Mouse (Mus musculus) frontal cortex, adult (tissue): Measurements from ENCODE around the gene Cntd1.
A peak's percentile ranks its signal among the peaks of the same experiment; 100 is the strongest.
"Not testable (repeated sequence)": the region's sequence is repeated elsewhere in the genome, so short reads cannot be mapped to it uniquely, and the experiment has no call there.

Experiments used
- ATAC-seq: cut with Nextera tagmentation; 2 replicates; pipeline ENCODE4 v1.9.2; 2017; ENCODE audit warnings: mild to moderate bottlenecking, moderate library complexity, mixed read lengths; ENCODE audit not compliant: low TSS enrichment

Gene Cntd1

DNA sequence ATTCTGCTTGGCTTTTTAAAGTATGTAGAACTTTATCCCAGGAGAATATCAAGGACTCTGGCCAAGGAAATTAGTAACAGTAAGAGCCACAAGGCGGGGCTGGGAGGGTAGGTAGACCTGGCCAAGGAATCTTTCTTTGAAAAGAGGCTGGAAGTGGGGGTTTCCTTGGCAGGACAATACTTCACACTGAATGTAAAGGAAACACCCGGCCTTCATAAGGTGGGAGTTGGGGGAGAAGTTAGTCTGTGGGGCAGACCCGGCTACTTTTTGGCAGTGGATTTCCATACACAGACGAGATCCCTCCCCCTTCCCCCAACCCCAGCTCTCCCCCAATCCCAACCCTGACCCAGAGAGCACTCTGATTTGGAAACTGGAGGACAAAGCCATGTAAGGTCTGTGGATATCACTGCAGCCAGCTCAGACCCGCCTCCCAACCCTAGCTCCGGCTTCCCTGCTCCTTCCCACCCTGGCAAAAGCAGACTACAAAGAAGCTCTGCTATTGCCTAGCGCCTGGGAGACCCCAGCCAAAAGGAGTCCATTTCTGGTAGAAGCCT, 51.6 kb downstream of the Cntd1 start, which contains the start of gene Aoc3:
Gene Aoc3 (plus strand): TSS at position 235 of the 554 bp plus-strand sequence.
- no peak for ATAC-seq

DNA sequence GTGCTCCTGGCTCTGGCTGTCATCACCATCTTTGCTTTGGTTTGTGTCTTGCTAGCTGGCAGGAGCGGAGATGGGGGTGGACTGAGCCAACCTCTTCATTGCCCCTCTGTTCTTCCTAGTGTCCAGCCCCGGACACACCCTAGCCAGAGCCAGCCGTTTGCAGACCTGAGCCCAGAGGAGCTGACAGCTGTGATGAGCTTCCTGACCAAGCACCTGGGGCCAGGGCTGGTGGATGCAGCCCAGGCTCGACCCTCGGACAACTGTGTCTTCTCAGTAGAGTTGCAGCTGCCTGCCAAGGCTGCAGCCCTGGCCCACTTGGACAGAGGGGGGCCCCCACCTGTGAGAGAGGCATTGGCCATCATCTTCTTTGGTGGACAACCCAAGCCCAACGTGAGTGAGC, 52.1 kb downstream of the Cntd1 start:
- not testable (repeated sequence) for ATAC-seq

DNA sequence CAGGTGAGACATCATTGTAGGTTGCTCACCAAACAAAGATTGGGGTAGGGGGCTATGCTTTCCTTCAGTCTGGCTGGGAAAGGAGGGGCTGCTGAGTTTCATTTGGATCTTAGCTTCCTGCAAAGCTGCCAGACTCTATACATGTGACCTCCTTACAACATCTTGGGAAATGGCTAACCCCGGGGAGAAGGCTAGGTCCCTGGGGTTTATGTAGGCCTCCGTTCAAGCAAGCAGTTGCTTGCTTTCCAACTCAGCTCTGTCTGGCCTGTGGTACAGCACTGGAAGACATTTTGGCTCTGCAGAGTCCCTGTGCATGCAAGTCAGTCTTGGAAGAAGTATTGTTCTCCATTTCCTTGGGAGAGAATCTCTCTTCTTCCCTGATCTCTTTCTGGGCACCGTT, 53.7 kb downstream of the Cntd1 start:
- ATAC-seq: no peak

DNA sequence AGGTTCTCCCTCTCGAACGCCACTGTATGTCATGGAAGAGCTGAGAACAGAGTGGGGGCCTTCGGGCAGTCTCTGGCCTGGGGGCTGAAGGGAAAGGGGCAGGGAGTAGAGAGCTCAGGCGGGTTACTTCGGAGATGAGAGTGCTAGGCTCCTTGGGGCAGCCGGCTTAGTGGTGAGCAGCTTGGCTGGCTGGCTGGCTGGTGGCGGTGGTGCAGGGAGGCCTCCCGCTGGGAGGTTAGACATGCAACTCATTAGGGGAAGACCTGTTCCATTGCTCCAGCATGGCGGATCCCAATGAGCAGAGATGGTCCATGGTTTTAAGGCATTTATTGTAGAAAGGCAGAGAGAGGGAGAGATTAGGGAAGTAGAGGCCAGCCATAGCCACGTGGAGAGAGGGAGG, 55.2 kb downstream of the Cntd1 start:
- no peak for ATAC-seq

DNA sequence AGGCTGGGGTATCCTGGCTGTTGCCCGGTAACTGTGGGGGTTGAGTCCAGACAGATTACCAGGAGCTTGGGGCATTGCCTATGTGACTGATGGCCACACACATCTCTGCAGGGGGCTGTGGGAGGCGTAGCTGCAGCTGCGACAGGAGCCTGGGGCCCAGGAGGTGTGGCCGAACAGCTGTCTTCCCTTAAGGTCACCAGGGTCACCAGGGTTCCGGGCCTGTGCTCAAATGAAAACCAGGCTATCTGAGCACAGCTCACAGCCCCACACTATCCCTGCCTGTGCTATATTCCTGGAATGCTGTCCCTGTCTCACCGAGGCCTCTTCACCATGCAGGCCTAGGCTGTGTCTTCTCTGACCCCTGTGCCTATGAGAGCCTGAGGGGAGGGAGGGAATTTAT, 55.7 kb downstream of the Cntd1 start:
- ATAC-seq: no peak

DNA sequence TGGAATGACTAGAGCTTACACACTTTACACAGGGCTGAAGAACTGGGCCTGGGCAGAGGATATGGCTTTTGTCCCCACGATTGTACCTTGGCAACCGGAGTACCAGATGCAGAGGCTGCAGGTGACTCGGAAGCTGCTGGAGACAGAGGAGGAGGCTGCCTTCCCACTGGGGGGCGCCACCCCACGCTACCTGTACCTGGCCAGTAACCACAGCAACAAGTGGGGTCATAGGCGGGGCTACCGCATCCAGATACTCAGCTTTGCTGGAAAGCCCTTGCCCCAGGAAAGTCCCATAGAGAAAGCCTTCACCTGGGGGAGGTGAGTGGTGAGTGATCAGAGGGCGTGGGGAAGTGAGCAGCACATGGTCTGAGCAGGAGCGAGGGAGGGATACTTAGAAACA, 56.9 kb downstream of the Cntd1 start:
- no peak for ATAC-seq

DNA sequence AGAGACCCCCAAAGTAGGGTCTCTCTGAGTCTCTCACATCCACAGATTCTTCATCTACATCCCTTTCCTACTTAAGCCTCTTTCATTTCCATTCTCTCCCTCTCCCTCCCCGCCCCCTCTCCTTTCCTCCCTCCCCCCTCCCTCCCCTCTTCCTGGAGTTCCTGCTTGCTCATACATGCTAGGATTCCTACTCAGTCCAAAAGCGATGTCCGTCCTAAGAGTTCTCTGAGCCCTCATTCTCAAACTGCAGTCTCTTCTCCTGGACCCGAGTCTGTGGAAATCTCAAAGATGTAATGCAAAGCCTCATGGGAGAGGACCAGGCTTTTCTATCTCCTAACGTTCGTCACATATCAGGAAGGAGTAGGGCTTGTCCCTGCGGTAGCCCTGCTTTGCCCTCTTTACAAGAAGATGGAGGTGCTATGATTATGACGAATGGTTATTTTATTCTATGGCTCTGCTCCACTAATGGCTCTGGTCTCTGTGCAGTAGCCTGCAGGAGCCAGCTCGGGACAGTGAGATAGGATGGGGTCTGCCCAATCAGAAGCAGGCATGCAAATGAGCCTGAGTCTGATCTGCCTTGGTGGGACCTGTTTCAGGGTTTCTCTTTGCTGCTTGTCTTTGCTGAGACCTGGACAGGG, 59.4 kb downstream of the Cntd1 start:
- peak; percentile 62; the same call in 1 of the 2 replicates for ATAC-seq
